ENCODE assay signal across 29 mouse cellular contexts in genomic region chr1:36631391-36631790, GRCm38 (mm10). TPM values are rescaled to one million over a fixed set of nuclear protein-coding genes. Genes with fewer than 3 reads are reported as not detected.
DNase-seq lines count a peak whose midpoint lies in the region; ATAC-seq and TF ChIP-seq lines count a peak whose summit lies in the region.
"Had no signal": no experiment of that assay in that cellular context is flagged by ENCODE, and none has a peak within 500 bp of the region (broad histone marks: within the 10 kb centered on the region; RNA-seq: fewer than 3 reads in every experiment).

No protein-coding gene starts in this region.

- H3K9ac ChIP-seq in midbrain, postnatal 0 days (replicated peaks; ENCODE audit: low read length, poor library complexity, severe bottlenecking), result no peak overlapping the region
- H3K9ac ChIP-seq: embryonic facial prominence, embryonic 12.5 days; hindbrain, embryonic 13.5 days; limb, embryonic 15.5 days; liver, embryonic 14.5 days; midbrain, embryonic 15.5 days had no signal

- no peaks in the 10 kb centered on the region for H3K9me3 ChIP-seq in midbrain, embryonic 10.5 days (replicated peaks)
- H3K9me3 ChIP-seq in midbrain, postnatal 0 days (ENCODE audit: low read length), result no peaks in the 10 kb centered on the region
- no peaks in the 10 kb centered on the region for H3K9me3 ChIP-seq in limb, embryonic 10.5 days (replicated peaks)
- H3K9me3 ChIP-seq: embryonic facial prominence, embryonic 12.5 days; G1E; hindbrain, embryonic 13.5 days; limb, embryonic 15.5 days; midbrain, embryonic 15.5 days had no signal

- peak overlapping the region; percentile 64 for H3K27ac ChIP-seq in midbrain, embryonic 10.5 days (replicated peaks)
- no peak overlapping the region for H3K27ac ChIP-seq in midbrain, postnatal 0 days (ENCODE audit: low read depth, low read length)
- 0 out of 2 replicates have a peak overlapping the region, but pooled peaks have one; percentile 26 for H3K27ac ChIP-seq in limb, embryonic 10.5 days
- H3K27ac ChIP-seq: embryonic facial prominence, embryonic 12.5 days; hindbrain, embryonic 13.5 days; limb, embryonic 15.5 days; liver, embryonic 14.5 days; macrophage; midbrain, embryonic 15.5 days had no signal

- H3K4me3 ChIP-seq in midbrain, embryonic 10.5 days, result no peak overlapping the region
- H3K4me3 ChIP-seq in midbrain, postnatal 0 days (ENCODE audit: low read depth, low read length), result no peak overlapping the region
- H3K4me3 ChIP-seq in limb, embryonic 10.5 days, result no peak overlapping the region
- H3K4me3 ChIP-seq: embryonic facial prominence, embryonic 12.5 days; hindbrain, embryonic 13.5 days; limb, embryonic 15.5 days; midbrain, embryonic 15.5 days; myocyte had no signal

- intact Hi-C loops in heart, postnatal 25 days (cut with DNase I), result no loop called here

- no peak overlapping the region for H3K4me2 ChIP-seq in midbrain, postnatal 0 days (ENCODE audit: low read depth, low read length, poor library complexity, severe bottlenecking)
- H3K4me2 ChIP-seq: embryonic facial prominence, embryonic 12.5 days; hindbrain, embryonic 13.5 days; limb, embryonic 15.5 days; midbrain, embryonic 15.5 days had no signal

- H3K36me3 ChIP-seq in midbrain, embryonic 10.5 days, result no peaks in the 10 kb centered on the region
- no peaks in the 10 kb centered on the region for H3K36me3 ChIP-seq in midbrain, postnatal 0 days (ENCODE audit: insufficient read depth, low read length)
- H3K36me3 ChIP-seq in limb, embryonic 10.5 days, result no peaks in the 10 kb centered on the region
- H3K36me3 ChIP-seq: embryonic facial prominence, embryonic 12.5 days; G1E; hindbrain, embryonic 13.5 days; limb, embryonic 15.5 days; midbrain, embryonic 15.5 days had no signal

- ATAC-seq in cerebellum, adult (ENCODE audit: insufficient number of reproducible peaks, low FRiP score, low TSS enrichment), result no peak
- no peak for ATAC-seq in midbrain, postnatal 0 days (ENCODE audit: low FRiP score)
- ATAC-seq: forebrain, embryonic 16.5 days; intestine, postnatal 0 days; midbrain, embryonic 15.5 days had no signal

- DNase-seq in cerebellum, adult 9-11 months, result peak; percentile 27
- peak; percentile 88 for DNase-seq in heart, adult 11 months
- no peak for DNase-seq in heart, postnatal 25 days (ENCODE audit: low spot score)
- no peak for DNase-seq in midbrain, embryonic 10.5 days (ENCODE audit: low spot score)
- DNase-seq in midbrain, postnatal 0 days (ENCODE audit: low spot score), result no peak
- no peak for DNase-seq in limb, embryonic 10.5 days (ENCODE audit: low spot score)
- no peak for DNase-seq in adrenal gland, adult (ENCODE audit: inconsistent age in 2 of 2, low spot score in 1 of 2)
- DNase-seq: adrenal gland, postnatal 14 days; heart, postnatal 36 days; kidney, adult 9 months; kidney, postnatal 10 days; layer of hippocampus, postnatal 36 days; left cerebral cortex, postnatal 4 days; lung, adult 2 months; lung, postnatal 10 days; thymus, postnatal 14 days had no signal

- H3K27me3 ChIP-seq in midbrain, embryonic 10.5 days (ENCODE audit: low read depth, poor library complexity, severe bottlenecking), result no peaks in the 10 kb centered on the region
- H3K27me3 ChIP-seq in midbrain, postnatal 0 days (ENCODE audit: insufficient read depth, low read length), result no peaks in the 10 kb centered on the region
- H3K27me3 ChIP-seq in limb, embryonic 10.5 days (ENCODE audit: low read depth, poor library complexity, severe bottlenecking), result no peaks in the 10 kb centered on the region
- H3K27me3 ChIP-seq: embryonic facial prominence, embryonic 12.5 days; limb, embryonic 15.5 days; midbrain, embryonic 15.5 days had no signal

- WGBS in midbrain, embryonic 10.5 days, result 46% methylated on average over 4 of the region's 4 CpGs
- WGBS in midbrain, postnatal 0 days, result 68% methylated on average over 4 of the region's 4 CpGs
- WGBS in limb, embryonic 10.5 days, result 29% methylated on average over 4 of the region's 4 CpGs

- TF ChIP-seq CTCF in midbrain, postnatal 0 days (IDR thresholded peaks at IDR 0.05), result no peak

- peaks cover 30% of the 10 kb centered on the region for H3K4me1 ChIP-seq in midbrain, embryonic 10.5 days
- no peaks in the 10 kb centered on the region for H3K4me1 ChIP-seq in midbrain, postnatal 0 days (ENCODE audit: insufficient read depth, low read length)
- H3K4me1 ChIP-seq in limb, embryonic 10.5 days, result peaks cover 43% of the 10 kb centered on the region
- H3K4me1 ChIP-seq: midbrain, embryonic 15.5 days had no signal

RNA-seq across cellular contexts. Expression of gene Fam178b, which starts 51.6 kb away (rescaled TPM):
- under 1 TPM in 1 of 2 experiments, not detected in 1; 0.83 TPM for total RNA-seq in heart, postnatal 25 days (2021)
- 0.33 and 0.50 TPM in 2 replicates for polyA plus RNA-seq in midbrain, embryonic 10.5 days (2016; fragmentation: Nextera tagmentation; extraction: Ambion mirVana)
- total RNA-seq in midbrain, postnatal 0 days (2014; rRNA removed), result not detected in 2 replicates
- polyA plus RNA-seq in midbrain, postnatal 0 days (2015; fragmentation: Nextera tagmentation; extraction: Ambion mirVana), result 0.20 and 0.32 TPM in 2 replicates
- 1.3 and 1.6 TPM in 2 replicates for polyA plus RNA-seq in limb, embryonic 10.5 days (2016; fragmentation: Nextera tagmentation; extraction: Ambion mirVana)
- total RNA-seq: adrenal gland, postnatal 14 days; G1E; layer of hippocampus, postnatal 36 days; left cerebral cortex, postnatal 4 days; megakaryocyte-erythroid progenitor cell, adult 5-6 weeks had no signal
- polyA plus RNA-seq: forebrain, embryonic 16.5 days; G1E; macrophage; midbrain, embryonic 15.5 days; neural tube, embryonic 14.5 days had no signal

RNA-seq across cellular contexts. Expression of gene Cox5b, which starts 59.9 kb away (rescaled TPM):
- total RNA-seq in heart, postnatal 25 days (2021), result 1,000 to 10,000 TPM; 2,198 to 2,230 TPM
- 531 and 539 TPM in 2 replicates for polyA plus RNA-seq in midbrain, embryonic 10.5 days (2016; fragmentation: Nextera tagmentation; extraction: Ambion mirVana)
- total RNA-seq in midbrain, postnatal 0 days (2014; rRNA removed), result 346 and 362 TPM in 2 replicates
- polyA plus RNA-seq in midbrain, postnatal 0 days (2015; fragmentation: Nextera tagmentation; extraction: Ambion mirVana), result 835 and 901 TPM in 2 replicates
- polyA plus RNA-seq in limb, embryonic 10.5 days (2016; fragmentation: Nextera tagmentation; extraction: Ambion mirVana), result 535 and 559 TPM in 2 replicates

Comparison
In these comparisons a context has a peak if more than half of its experiments do, and no peak if none do; other contexts are left out.
1. DNase-seq: peak in cerebellum, adult 9-11 months (single experiment) and heart, adult 11 months (single experiment); none in heart, postnatal 25 days (single experiment), midbrain, embryonic 10.5 days (single experiment), midbrain, postnatal 0 days (single experiment), limb, embryonic 10.5 days (single experiment) and adrenal gland, adult (0 of 2).